Comparison of ENCODE assay signal across 8 mouse cellular contexts in the genomic region with DNA sequence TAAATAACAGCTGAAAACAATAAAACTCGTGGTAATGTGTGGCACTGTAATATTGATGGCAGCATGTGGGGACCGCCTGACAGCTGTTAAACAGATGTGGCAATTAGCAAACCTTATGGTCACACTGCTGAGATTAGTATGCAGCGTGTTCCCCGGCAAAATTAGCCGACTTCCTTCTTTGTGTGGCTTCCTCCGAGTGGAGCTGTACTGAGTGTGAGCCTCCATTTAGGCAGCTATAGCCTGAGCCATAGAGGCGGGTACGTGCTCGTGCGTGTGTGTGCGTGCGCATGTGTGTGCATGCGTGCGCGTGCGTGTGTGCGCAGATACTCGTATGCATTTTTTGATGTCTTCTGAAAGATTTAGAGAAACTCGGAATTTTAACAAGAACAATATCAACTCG. TPM values are rescaled to one million over a fixed set of nuclear protein-coding genes. Genes with fewer than 3 reads are reported as not detected.
A peak's percentile ranks its signal among the peaks of the same experiment; 100 is the strongest.
DNase-seq lines count a peak whose midpoint lies in the region; ATAC-seq and TF ChIP-seq lines count a peak whose summit lies in the region.

No protein-coding gene starts in this region.

- ATAC-seq in hindbrain, embryonic 13.5 days (ENCODE audit: low FRiP score) = peak; percentile 78

- H3K9ac ChIP-seq in liver, adult 2 months (ENCODE audit: low read depth, low read length) = no peak overlapping the region
- H3K9ac ChIP-seq in hindbrain, embryonic 13.5 days = no peak overlapping the region

- 0 out of 2 replicates have a peak overlapping the region, but pooled peaks have one; percentile 15 for H3K27ac ChIP-seq in liver, adult 2 months (replicated peaks; ENCODE audit: insufficient read depth, low read depth, low read length)
- H3K27ac ChIP-seq in hindbrain, embryonic 13.5 days = peak overlapping the region; percentile 66

- no peaks in the 10 kb centered on the region for H3K27me3 ChIP-seq in liver, adult 2 months (ENCODE audit: control insufficient read depth, insufficient read depth, low read length)
- no peaks in the 10 kb centered on the region for H3K27me3 ChIP-seq in hindbrain, embryonic 13.5 days

- no peaks in the 10 kb centered on the region for H3K9me3 ChIP-seq in hindbrain, embryonic 13.5 days

- no peak for TF ChIP-seq POLR2A in liver, adult 2 months (IDR thresholded peaks at IDR 0.05; ENCODE audit: extremely low read depth, insufficient read depth, low read length)

- DNase-seq in liver, adult 2 months (ENCODE audit: extremely low read depth, low read depth, low spot score) = no peak
- no peak for DNase-seq in liver
- DNase-seq in embryo, embryonic 9.5 days (ENCODE audit: extremely low spot score) = peak; percentile 9
- peak; percentile 35 for DNase-seq in naive thymus-derived CD4-positive, alpha-beta T cell, adult 2 months (ENCODE audit: low read depth)
- DNase-seq in layer of hippocampus, postnatal 25 days (ENCODE audit: extremely low spot score in 1 of 2, low spot score in 1 of 2) = no peak
- no peak for DNase-seq in T-cell, adult 2 months (ENCODE audit: low spot score)
- DNase-seq in adrenal gland, postnatal 4 days (ENCODE audit: low spot score in 2 of 2) = no peak

- TF ChIP-seq CTCF in liver, adult 2 months (IDR thresholded peaks at IDR 0.05; ENCODE audit: low read depth, low read length) = no peak

- H3K79me2 ChIP-seq in liver, adult 2 months (ENCODE audit: control insufficient read depth, insufficient read depth, low read length) = no peaks in the 10 kb centered on the region

- H3K36me3 ChIP-seq in liver, adult 2 months (ENCODE audit: control insufficient read depth, insufficient read depth, low read length) = no peaks in the 10 kb centered on the region
- no peaks in the 10 kb centered on the region for H3K36me3 ChIP-seq in hindbrain, embryonic 13.5 days

- WGBS in liver, adult 2 months = 77% methylated on average over 20 of the region's 20 CpGs
- 67% methylated on average over 20 of the region's 20 CpGs for WGBS in hindbrain, embryonic 13.5 days

- no peaks in the 10 kb centered on the region for H3K4me1 ChIP-seq in liver, adult 2 months (ENCODE audit: control insufficient read depth, insufficient read depth, low read length)
- H3K4me1 ChIP-seq in hindbrain, embryonic 13.5 days (replicated peaks) = peaks cover 29% of the 10 kb centered on the region

- peak overlapping the region; percentile 14; the same call in 1 of the 2 replicates for H3K4me2 ChIP-seq in hindbrain, embryonic 13.5 days

- H3K4me3 ChIP-seq in liver, adult 2 months (ENCODE audit: insufficient read depth, low read depth, low read length) = no peak overlapping the region
- H3K4me3 ChIP-seq in hindbrain, embryonic 13.5 days = no peak overlapping the region

RNA-seq across cellular contexts. Expression of gene Zfp64, which starts 53.4 kb away (rescaled TPM):
- total RNA-seq in liver, adult 2 months (2014; rRNA removed) = 5.6 and 7.2 TPM in 2 replicates
- 13.5 and 14.3 TPM in 2 replicates for polyA plus RNA-seq in liver, adult 2 months (2012; rRNA removed)
- 28.7 and 30.2 TPM in 2 replicates for polyA plus RNA-seq in hindbrain, embryonic 13.5 days (2015; fragmentation: Nextera tagmentation; extraction: Ambion mirVana)
- 10 to 100 TPM; 17.3 to 19.0 TPM for total RNA-seq in layer of hippocampus, postnatal 25 days (2021)
- 10 to 100 TPM; 25.7 to 26.1 TPM for total RNA-seq in adrenal gland, postnatal 4 days (2021)

Comparison
In these comparisons a context has a peak if more than half of its experiments do, and no peak if none do; other contexts are left out.
1. DNase-seq: peak in embryo, embryonic 9.5 days (single experiment) and naive thymus-derived CD4-positive, alpha-beta T cell, adult 2 months (single experiment); none in liver, adult 2 months (single experiment), liver (single experiment), layer of hippocampus, postnatal 25 days (0 of 2), T-cell, adult 2 months (single experiment) and adrenal gland, postnatal 4 days (0 of 2).